21 mouse cellular contexts compared by ENCODE assay signal in the genomic region with DNA sequence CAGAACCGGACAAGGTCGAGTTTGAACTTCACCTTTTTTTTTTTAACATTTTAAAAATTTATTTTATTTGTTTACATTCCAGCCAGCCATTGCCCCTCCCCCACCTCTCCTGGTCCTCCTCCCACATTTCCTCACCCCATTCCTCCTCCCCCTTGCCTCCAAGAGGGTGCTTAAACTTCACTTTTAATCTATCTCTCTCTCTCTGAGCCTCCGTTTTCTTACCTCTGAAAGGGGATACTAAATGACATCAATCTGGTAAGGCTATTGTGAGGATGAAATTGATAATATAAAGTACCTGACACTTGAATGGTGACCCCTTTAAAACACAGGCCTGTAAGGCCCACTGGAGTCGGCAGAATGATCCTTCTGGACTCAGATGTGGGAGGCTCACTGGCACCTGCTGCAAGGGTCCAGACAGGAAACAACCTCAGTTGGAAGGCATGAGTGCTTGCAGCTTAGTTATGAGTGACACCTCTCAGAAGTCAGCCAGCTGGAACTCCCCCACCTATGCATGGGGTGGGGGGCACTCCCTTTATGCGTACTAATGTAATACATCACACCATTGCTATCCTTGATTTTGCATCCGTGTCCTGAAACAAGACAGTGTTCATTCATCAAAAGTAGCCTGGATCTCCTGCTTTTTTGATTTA. TPM values are rescaled to one million over a fixed set of nuclear protein-coding genes. Genes with fewer than 3 reads are reported as not detected.
DNase-seq lines count a peak whose midpoint lies in the region; ATAC-seq and TF ChIP-seq lines count a peak whose summit lies in the region.
"Had no signal": no experiment of that assay in that cellular context is flagged by ENCODE, and none has a peak within 500 bp of the region (broad histone marks: within the 10 kb centered on the region; RNA-seq: fewer than 3 reads in every experiment).

No protein-coding gene starts in this region.

- no peak for TF ChIP-seq EP300 in stomach, postnatal 0 days (optimal IDR thresholded peaks at IDR 0.05)
- no peak for TF ChIP-seq EP300 in lung, postnatal 0 days (IDR thresholded peaks at IDR 0.05)

- H3K9ac ChIP-seq in stomach, postnatal 0 days (ENCODE audit: low read length), result no peak overlapping the region
- no peak overlapping the region for H3K9ac ChIP-seq in lung, postnatal 0 days (replicated peaks; ENCODE audit: low read depth)
- H3K9ac ChIP-seq: forebrain, embryonic 15.5 days; heart, embryonic 15.5 days had no signal

- no peaks in the 10 kb centered on the region for H3K27me3 ChIP-seq in stomach, postnatal 0 days (ENCODE audit: control insufficient read depth, insufficient read depth, low read length)
- no peaks in the 10 kb centered on the region for H3K27me3 ChIP-seq in lung, postnatal 0 days (replicated peaks; ENCODE audit: insufficient read depth, low read length)
- H3K27me3 ChIP-seq: forebrain, embryonic 15.5 days; heart, embryonic 15.5 days had no signal

- TF ChIP-seq CTCF in stomach, postnatal 0 days (IDR thresholded peaks at IDR 0.05; ENCODE audit: low read depth), result no peak
- no peak for TF ChIP-seq CTCF in lung, postnatal 0 days (IDR thresholded peaks at IDR 0.05)

- H3K4me1 ChIP-seq in stomach, postnatal 0 days (replicated peaks; ENCODE audit: control insufficient read depth, insufficient read depth), result no peaks in the 10 kb centered on the region
- H3K4me1 ChIP-seq in lung, postnatal 0 days (ENCODE audit: insufficient read depth, low read depth, low read length), result peaks cover 6% of the 10 kb centered on the region; the same call in 1 of the 2 replicates

- H3K4me3 ChIP-seq in stomach, postnatal 0 days (ENCODE audit: low read depth, low read length), result no peak overlapping the region
- H3K4me3 ChIP-seq in lung, postnatal 0 days (ENCODE audit: low read depth, low read length), result no peak overlapping the region
- H3K4me3 ChIP-seq: embryonic facial prominence, embryonic 10.5 days; forebrain, embryonic 15.5 days; heart, adult 2 months; heart, embryonic 15.5 days had no signal

- no peaks in the 10 kb centered on the region for H3K9me3 ChIP-seq in stomach, postnatal 0 days (ENCODE audit: control insufficient read depth, low read length)
- no peaks in the 10 kb centered on the region for H3K9me3 ChIP-seq in lung, postnatal 0 days (ENCODE audit: low read length)
- H3K9me3 ChIP-seq: embryonic facial prominence, embryonic 10.5 days; forebrain, embryonic 15.5 days; heart, embryonic 15.5 days had no signal

- WGBS in stomach, postnatal 0 days, result 57% methylated on average over 6 of the region's 6 CpGs
- WGBS in lung, postnatal 0 days, result 49% methylated on average over 6 of the region's 6 CpGs

- peak overlapping the region; percentile 82; the same call in 1 of the 2 replicates for H3K27ac ChIP-seq in stomach, postnatal 0 days (replicated peaks)
- H3K27ac ChIP-seq in lung, postnatal 0 days (ENCODE audit: low read length), result no peak overlapping the region
- H3K27ac ChIP-seq: embryonic facial prominence, embryonic 10.5 days; forebrain, embryonic 15.5 days; heart, adult 2 months; heart, embryonic 15.5 days had no signal

- peak; percentile 84 for DNase-seq in heart, adult 11 months
- no peak for DNase-seq in heart, postnatal 14 days
- DNase-seq in stomach, postnatal 0 days (ENCODE audit: low spot score), result no peak
- no peak for DNase-seq in lung, postnatal 0 days (ENCODE audit: low spot score)
- DNase-seq: adrenal gland, postnatal 10 days; cerebellum, adult 11-12 months; cerebellum, adult 9-10 months; gastrocnemius, postnatal 10 days; heart, adult 2 months had no signal

- ATAC-seq in CD4-positive, CD25-positive, alpha-beta regulatory T cell, adult 4 months, result peak; percentile 44
- ATAC-seq in activated CD4-positive, CD25-positive, alpha-beta regulatory T cell, adult 4 months, result peak; percentile 25
- ATAC-seq in stomach, postnatal 0 days (ENCODE audit: low FRiP score, low TSS enrichment), result no peak
- no peak for ATAC-seq in lung, postnatal 0 days
- ATAC-seq: inflammation-experienced regulatory T-cells, adult 6 months had no signal

- H3K36me3 ChIP-seq in stomach, postnatal 0 days (ENCODE audit: control insufficient read depth, insufficient read depth, low read length), result no peaks in the 10 kb centered on the region
- H3K36me3 ChIP-seq in lung, postnatal 0 days (ENCODE audit: insufficient read depth, low read length), result no peaks in the 10 kb centered on the region
- H3K36me3 ChIP-seq: embryonic facial prominence, embryonic 10.5 days; forebrain, embryonic 15.5 days; heart, embryonic 15.5 days had no signal

- 0 out of 2 replicates have a peak overlapping the region, but pooled peaks have one; percentile 25 for H3K4me2 ChIP-seq in stomach, postnatal 0 days (replicated peaks; ENCODE audit: low read depth)
- H3K4me2 ChIP-seq in lung, postnatal 0 days (replicated peaks; ENCODE audit: low read depth, low read length), result no peak overlapping the region
- H3K4me2 ChIP-seq: forebrain, embryonic 15.5 days; heart, embryonic 11.5 days; heart, embryonic 15.5 days had no signal

- intact Hi-C loops in heart, postnatal 14 days (cut with DNase I), result no loop called here

RNA-seq across cellular contexts. Expression of a gene that starts 1.9 kb away (rescaled TPM):
- not detected for total RNA-seq in heart, postnatal 14 days (2021)
- polyA plus RNA-seq in CD4-positive, CD25-positive, alpha-beta regulatory T cell, adult 4 months (2017; shearing (Covaris generic)), result 10 to 100 TPM; 20.9 to 26.8 TPM
- polyA plus RNA-seq in activated CD4-positive, CD25-positive, alpha-beta regulatory T cell, adult 4 months (2017; shearing (Covaris generic)), result 10 to 100 TPM; 11.2 to 20.6 TPM
- 472 and 547 TPM in 2 replicates for polyA plus RNA-seq in stomach, postnatal 0 days (2015; fragmentation: Nextera tagmentation; extraction: Ambion mirVana)
- 1.8 and 2.3 TPM in 2 replicates for polyA plus RNA-seq in lung, postnatal 0 days (2015; fragmentation: Nextera tagmentation; extraction: Ambion mirVana)
- total RNA-seq: adrenal gland, postnatal 4 days; ES-E14; gastrocnemius, postnatal 10 days; gastrocnemius, postnatal 4 days; heart, adult 2 months; heart, postnatal 25 days had no signal
- polyA plus RNA-seq: brain, embryonic 14.5 days; forebrain, embryonic 15.5 days; heart, adult 2 months had no signal

Comparison
In these comparisons a context has a peak if more than half of its experiments do, and no peak if none do; other contexts are left out.
1. ATAC-seq: peak in CD4-positive, CD25-positive, alpha-beta regulatory T cell, adult 4 months (single experiment) and activated CD4-positive, CD25-positive, alpha-beta regulatory T cell, adult 4 months (single experiment); none in stomach, postnatal 0 days (single experiment) and lung, postnatal 0 days (single experiment).
2. RNA of a gene that starts 1.9 kb away (polyA plus RNA-seq): 472 to 547 TPM in stomach, postnatal 0 days; 20.9 to 26.8 TPM in CD4-positive, CD25-positive, alpha-beta regulatory T cell, adult 4 months, 11.2 to 20.6 TPM in activated CD4-positive, CD25-positive, alpha-beta regulatory T cell, adult 4 months and 1.8 to 2.3 TPM in lung, postnatal 0 days; every median in the first group is over 10 times any median in the second.